Mouse (Mus musculus): ENCODE measurements around the gene Ublcp1. TPM values are rescaled to one million over a fixed set of nuclear protein-coding genes. Genes with fewer than 3 reads are reported as not detected.

The Ublcp1 gene
- polyA plus RNA-seq, 1 experiment: 67.6 TPM

DNA sequence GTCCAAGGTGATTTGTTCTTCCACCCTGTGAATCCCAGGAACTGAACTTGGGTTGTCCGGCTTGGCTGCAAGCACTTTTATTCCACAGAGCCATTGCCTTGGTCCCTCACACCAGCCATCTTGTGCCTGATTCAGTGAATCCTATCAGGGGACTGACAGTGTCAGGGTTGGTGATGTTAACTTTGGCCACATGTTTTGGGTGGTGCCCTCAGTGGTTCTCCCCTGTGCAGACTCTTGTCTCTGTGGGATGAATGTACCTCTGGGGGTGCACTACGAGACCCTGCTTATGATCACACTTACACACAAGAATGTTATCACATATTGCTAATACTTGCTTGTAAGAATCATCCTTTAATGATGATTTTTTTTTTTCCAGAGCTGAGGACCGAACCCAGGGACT lies 40.3 kb downstream of the Ublcp1 start:
- no peaks in the 10 kb centered on the region for H3K4me1 ChIP-seq (ENCODE audit: control insufficient read depth, insufficient read depth, low read length)
- no peak overlapping the region for H3K4me3 ChIP-seq (ENCODE audit: insufficient read depth, low read length)
- no peak for TF ChIP-seq POLR2A (IDR thresholded peaks at IDR 0.05; ENCODE audit: extremely low read depth, insufficient read depth, low read length)
- TF ChIP-seq CTCF (IDR thresholded peaks at IDR 0.05; ENCODE audit: extremely low read depth, insufficient read depth, low read length): no peak
- H3K27ac ChIP-seq (ENCODE audit: insufficient read depth, low read length): no peak overlapping the region

DNA sequence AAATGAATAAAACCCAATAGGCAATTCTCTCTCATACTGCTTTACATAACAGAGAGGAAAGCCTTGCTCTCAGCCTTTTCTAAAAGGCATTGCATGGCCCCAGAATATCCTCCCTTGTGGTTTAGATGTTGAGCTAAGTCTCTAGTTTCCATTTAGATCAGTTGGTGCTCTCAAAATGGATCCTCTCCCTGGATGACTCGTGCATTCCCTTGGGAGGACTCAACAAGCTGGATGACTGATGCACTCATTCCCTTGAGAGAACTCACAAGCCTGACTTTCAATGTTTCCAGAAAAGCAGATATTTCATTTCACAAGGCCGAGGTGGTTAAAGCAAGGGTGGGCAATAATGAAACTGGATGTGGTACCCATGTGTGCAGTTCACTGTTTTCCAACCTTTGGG lies 42.3 kb downstream of the Ublcp1 start:
- no peak overlapping the region for H3K27ac ChIP-seq (ENCODE audit: insufficient read depth, low read length)
- H3K4me3 ChIP-seq (ENCODE audit: insufficient read depth, low read length): no peak overlapping the region
- TF ChIP-seq CTCF (IDR thresholded peaks at IDR 0.05; ENCODE audit: extremely low read depth, insufficient read depth, low read length) (no peak), POLR2A (IDR thresholded peaks at IDR 0.05; ENCODE audit: extremely low read depth, insufficient read depth, low read length) (no peak)
- H3K4me1 ChIP-seq (ENCODE audit: control insufficient read depth, insufficient read depth, low read length): no peaks in the 10 kb centered on the region

DNA sequence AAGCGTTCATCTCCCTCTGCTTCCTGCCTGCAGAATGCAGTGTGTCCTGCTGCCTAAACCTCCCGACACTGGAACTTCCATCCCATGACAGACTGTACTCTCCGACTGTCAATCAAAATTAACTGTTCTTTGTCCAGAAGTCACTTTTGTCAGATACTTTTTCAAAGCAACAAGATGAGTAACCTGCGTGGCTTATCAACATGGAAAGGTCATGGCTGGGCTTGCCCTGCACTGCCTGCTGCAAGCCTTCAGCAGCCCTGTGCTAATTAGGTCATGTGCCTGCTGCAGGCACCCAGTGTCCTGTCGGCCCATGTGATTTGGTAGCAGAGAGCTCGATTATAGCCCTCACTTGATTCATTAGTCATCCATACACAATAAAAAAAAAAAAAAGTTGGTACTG lies 44.7 kb downstream of the Ublcp1 start:
- Histone ChIP-seq H3K4me1 (ENCODE audit: control insufficient read depth, insufficient read depth, low read length) (no peaks in the 10 kb centered on the region), H3K27ac (ENCODE audit: insufficient read depth, low read length) (no peak overlapping the region), H3K4me3 (ENCODE audit: insufficient read depth, low read length) (no peak overlapping the region)
- TF ChIP-seq CTCF (IDR thresholded peaks at IDR 0.05; ENCODE audit: extremely low read depth, insufficient read depth, low read length) (no peak), POLR2A (IDR thresholded peaks at IDR 0.05; ENCODE audit: extremely low read depth, insufficient read depth, low read length) (no peak)

DNA sequence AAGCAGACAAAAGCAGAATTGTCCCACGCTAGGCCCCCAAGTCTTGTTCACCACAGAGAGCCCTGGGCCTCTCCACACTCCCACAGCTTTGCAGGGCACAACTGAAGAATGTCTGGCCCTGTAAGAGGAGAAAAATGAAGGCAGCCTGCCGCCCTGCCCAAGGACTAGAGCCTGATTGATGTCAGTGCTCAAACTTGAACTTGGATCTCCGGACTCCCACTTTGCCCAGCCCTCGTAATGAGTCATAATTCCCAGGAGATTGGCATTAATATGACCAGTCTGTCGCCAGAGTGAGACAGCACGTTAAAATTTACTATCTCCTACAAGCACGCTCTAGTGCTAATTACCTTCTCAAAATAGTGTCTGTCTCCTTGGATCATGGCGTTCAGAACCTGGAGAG lies 45.3 kb downstream of the Ublcp1 start:
- TF ChIP-seq POLR2A (IDR thresholded peaks at IDR 0.05; ENCODE audit: extremely low read depth, insufficient read depth, low read length) (no peak), CTCF (IDR thresholded peaks at IDR 0.05; ENCODE audit: extremely low read depth, insufficient read depth, low read length) (no peak)
- Histone ChIP-seq H3K4me1 (ENCODE audit: control insufficient read depth, insufficient read depth, low read length) (no peaks in the 10 kb centered on the region), H3K27ac (ENCODE audit: insufficient read depth, low read length) (no peak overlapping the region), H3K4me3 (ENCODE audit: insufficient read depth, low read length) (no peak overlapping the region)

DNA sequence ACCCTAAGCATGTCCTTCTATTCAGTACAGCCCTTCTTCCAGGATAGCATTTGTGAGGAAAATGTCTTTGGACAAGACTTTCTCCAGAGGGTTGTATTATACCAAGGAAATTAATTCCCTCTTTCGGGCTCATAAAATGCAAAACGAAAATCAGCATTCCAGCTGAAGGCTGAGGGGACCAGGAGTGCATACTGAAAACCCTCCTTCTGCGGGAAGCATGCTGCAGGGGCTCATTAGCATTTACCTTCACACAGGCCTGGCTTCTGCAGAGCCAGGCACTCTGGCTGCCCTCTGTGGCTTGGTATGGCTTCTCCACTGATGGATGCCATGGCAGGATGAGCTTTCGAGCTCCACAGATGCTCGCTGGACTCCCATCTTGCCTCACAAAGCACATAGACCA lies 46.3 kb downstream of the Ublcp1 start:
- Histone ChIP-seq H3K27ac (ENCODE audit: insufficient read depth, low read length) (no peak overlapping the region), H3K4me3 (ENCODE audit: insufficient read depth, low read length) (no peak overlapping the region), H3K4me1 (ENCODE audit: control insufficient read depth, insufficient read depth, low read length) (no peaks in the 10 kb centered on the region)
- no peak for TF ChIP-seq CTCF (IDR thresholded peaks at IDR 0.05; ENCODE audit: extremely low read depth, insufficient read depth, low read length)
- TF ChIP-seq POLR2A (IDR thresholded peaks at IDR 0.05; ENCODE audit: extremely low read depth, insufficient read depth, low read length): no peak

DNA sequence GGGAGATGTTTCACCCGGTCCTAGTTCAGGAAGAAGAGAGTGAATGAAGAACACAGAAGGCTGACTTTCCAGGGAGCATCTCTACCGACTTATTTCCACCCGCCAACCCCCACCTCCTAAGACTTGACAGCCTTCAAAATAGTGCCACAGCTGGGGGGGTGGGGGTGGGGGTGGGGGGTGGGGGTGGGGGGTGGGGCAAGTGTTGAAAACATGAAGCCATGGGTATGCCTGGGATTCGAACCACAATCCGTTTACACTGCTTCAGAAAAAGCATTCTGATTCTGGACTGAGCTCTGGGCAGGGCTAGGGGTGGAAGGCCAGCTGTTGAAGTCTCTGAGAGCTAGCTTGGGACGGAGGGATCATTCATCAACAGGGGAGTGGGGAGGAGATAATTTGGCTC lies 47.0 kb downstream of the Ublcp1 start:
- Histone ChIP-seq H3K27ac (ENCODE audit: insufficient read depth, low read length) (no peak overlapping the region), H3K4me3 (ENCODE audit: insufficient read depth, low read length) (no peak overlapping the region), H3K4me1 (ENCODE audit: control insufficient read depth, insufficient read depth, low read length) (no peaks in the 10 kb centered on the region)
- no peak for TF ChIP-seq POLR2A (IDR thresholded peaks at IDR 0.05; ENCODE audit: extremely low read depth, insufficient read depth, low read length)
- TF ChIP-seq CTCF (IDR thresholded peaks at IDR 0.05; ENCODE audit: extremely low read depth, insufficient read depth, low read length): no peak

DNA sequence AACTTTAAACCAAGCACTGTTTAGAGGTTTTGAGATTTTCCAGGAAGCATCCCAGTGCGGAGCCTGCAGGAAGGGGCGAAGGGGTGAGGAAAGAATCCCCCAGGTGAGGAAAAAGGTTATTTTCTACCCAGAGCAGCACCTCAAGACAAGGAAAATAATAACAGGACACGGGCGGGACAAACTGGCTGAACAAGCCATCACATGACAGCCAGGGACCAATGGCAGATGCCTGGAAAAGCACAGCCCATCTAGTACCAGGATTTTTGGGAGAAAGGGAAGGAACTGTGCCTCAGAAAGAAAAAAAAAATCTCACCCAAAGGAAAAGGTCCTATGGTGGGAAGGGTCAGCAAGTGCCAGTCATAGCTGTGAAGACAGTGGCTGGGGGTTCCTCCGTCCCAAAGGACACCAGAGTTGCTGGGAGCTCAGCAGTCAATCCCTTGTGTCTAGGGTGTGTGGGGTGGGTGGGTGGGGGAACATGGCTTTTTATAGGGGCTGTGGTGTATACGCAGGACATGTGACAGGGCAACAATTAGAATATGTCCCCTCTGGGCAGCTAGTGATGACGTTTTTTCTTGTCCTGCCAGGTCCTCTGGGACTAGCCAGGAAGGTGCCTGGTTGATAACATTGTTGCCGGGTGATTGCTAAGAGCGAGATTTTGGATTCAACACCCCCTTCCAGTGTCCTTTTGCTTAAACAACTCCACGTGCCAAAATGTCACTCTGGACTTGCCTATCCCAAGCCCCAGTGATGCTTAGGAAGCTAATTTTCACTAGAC lies 47.8 kb downstream of the Ublcp1 start:
- TF ChIP-seq CTCF (IDR thresholded peaks at IDR 0.05; ENCODE audit: extremely low read depth, insufficient read depth, low read length): no peak
- no peak for TF ChIP-seq POLR2A (IDR thresholded peaks at IDR 0.05; ENCODE audit: extremely low read depth, insufficient read depth, low read length)
- H3K4me3 ChIP-seq (ENCODE audit: insufficient read depth, low read length): no peak overlapping the region
- no peak overlapping the region for H3K27ac ChIP-seq (ENCODE audit: insufficient read depth, low read length)
- no peaks in the 10 kb centered on the region for H3K4me1 ChIP-seq (ENCODE audit: control insufficient read depth, insufficient read depth, low read length)

DNA sequence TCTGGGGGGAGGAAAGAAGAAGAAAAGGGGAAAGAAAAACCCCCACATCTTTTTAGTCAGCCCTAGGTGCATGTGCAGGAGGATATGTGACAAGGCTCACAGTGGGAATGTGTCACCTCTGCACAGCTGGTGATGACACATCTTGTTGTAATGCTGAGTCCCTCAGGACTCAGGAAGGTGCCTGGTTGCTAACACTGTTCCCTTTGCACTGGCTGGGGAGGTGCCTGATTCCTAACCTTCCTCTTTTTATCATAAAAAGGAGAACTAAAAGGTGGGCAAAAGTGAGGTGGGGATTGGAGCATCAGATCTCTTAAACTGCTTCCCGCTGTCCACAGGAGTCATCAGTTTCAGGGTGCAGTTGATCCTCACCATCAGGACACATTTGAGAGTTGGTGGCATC lies 52.9 kb downstream of the Ublcp1 start:
- Histone ChIP-seq H3K4me1 (ENCODE audit: control insufficient read depth, insufficient read depth, low read length) (no peaks in the 10 kb centered on the region), H3K27ac (ENCODE audit: insufficient read depth, low read length) (no peak overlapping the region), H3K4me3 (ENCODE audit: insufficient read depth, low read length) (no peak overlapping the region)
- TF ChIP-seq POLR2A (IDR thresholded peaks at IDR 0.05; ENCODE audit: extremely low read depth, insufficient read depth, low read length) (no peak), CTCF (IDR thresholded peaks at IDR 0.05; ENCODE audit: extremely low read depth, insufficient read depth, low read length) (no peak)

DNA sequence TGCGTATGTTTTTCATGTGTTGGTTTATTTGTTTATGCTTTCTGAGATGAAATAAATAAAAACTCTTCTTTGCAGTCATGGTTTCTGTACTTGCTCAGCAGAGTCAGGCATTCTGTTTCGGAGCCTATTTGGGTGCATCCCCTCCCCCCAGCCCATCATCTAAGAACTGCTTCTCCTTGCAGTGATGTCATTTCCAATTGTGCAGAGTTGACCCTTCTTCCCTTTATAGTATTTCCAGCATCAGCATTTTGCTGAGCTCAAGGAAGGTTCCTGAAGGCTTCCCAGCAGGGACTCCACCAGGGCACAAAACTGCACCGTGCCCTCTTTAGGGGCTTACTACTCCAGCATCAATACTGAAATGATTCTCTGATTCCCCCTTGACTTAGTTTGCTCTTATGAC lies 55.7 kb downstream of the Ublcp1 start:
- H3K4me3 ChIP-seq (ENCODE audit: insufficient read depth, low read length): no peak overlapping the region
- TF ChIP-seq POLR2A (IDR thresholded peaks at IDR 0.05; ENCODE audit: extremely low read depth, insufficient read depth, low read length) (no peak), CTCF (IDR thresholded peaks at IDR 0.05; ENCODE audit: extremely low read depth, insufficient read depth, low read length) (no peak)

DNA sequence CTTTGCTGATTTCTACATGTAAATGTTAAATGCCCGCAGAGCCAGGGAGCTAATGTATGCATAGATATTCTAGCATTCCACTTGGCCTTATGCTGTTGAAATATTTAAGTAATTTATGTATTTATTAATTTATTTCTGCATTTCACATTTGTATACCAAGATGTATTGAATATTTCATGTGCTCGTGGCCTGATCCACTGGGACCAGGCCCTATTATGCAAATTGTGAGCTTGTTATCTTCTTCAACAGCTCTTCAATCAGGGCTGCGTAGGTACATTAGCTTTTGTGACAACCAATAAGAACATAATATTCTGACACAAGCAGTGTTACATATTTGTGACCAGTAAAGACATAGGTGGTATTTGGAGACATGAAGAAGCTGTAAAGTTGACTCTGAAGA lies 56.9 kb downstream of the Ublcp1 start:
- no peak for TF ChIP-seq POLR2A (IDR thresholded peaks at IDR 0.05; ENCODE audit: extremely low read depth, insufficient read depth, low read length)
- TF ChIP-seq CTCF (IDR thresholded peaks at IDR 0.05; ENCODE audit: extremely low read depth, insufficient read depth, low read length): no peak
- Histone ChIP-seq H3K4me3 (ENCODE audit: insufficient read depth, low read length) (no peak overlapping the region), H3K27ac (ENCODE audit: insufficient read depth, low read length) (no peak overlapping the region), H3K4me1 (ENCODE audit: control insufficient read depth, insufficient read depth, low read length) (no peaks in the 10 kb centered on the region)

More for the DNA sequence above, 55.7 kb downstream of the Ublcp1 start:
- no peak overlapping the region for H3K27ac ChIP-seq (ENCODE audit: insufficient read depth, low read length)
- no peaks in the 10 kb centered on the region for H3K4me1 ChIP-seq (ENCODE audit: control insufficient read depth, insufficient read depth, low read length)
